Mouse (Mus musculus): Measurements from ENCODE around the gene Taf5. TPM values are rescaled to one million over a fixed set of nuclear protein-coding genes. Genes with fewer than 3 reads are reported as not detected.

Gene Taf5
- total and polyA plus RNA-seq, 2 experiments: 1.5 to 2.3 TPM

- H3K27me3 ChIP-seq (ENCODE audit: control insufficient read depth, insufficient read depth, low read length): no peaks in the 10 kb centered on the region
- TF ChIP-seq POLR2A (IDR thresholded peaks at IDR 0.05; ENCODE audit: extremely low read depth, insufficient read depth, low read length): no peak
- TF ChIP-seq CTCF (IDR thresholded peaks at IDR 0.05; ENCODE audit: low read depth, low read length): no peak
- peaks cover 11% of the 10 kb centered on the region for H3K4me1 ChIP-seq (ENCODE audit: control insufficient read depth, insufficient read depth, low read length)
- no peak overlapping the region for H3K9ac ChIP-seq (ENCODE audit: low read depth, low read length)
- H3K79me2 ChIP-seq (ENCODE audit: control insufficient read depth, insufficient read depth, low read length): peaks cover 4% of the 10 kb centered on the region; the same call in 1 of the 2 replicates
- DNase-seq (ENCODE audit: extremely low read depth, low read depth, low spot score): no peak
- no peak overlapping the region; the same call in 1 of the 2 replicates for H3K4me3 ChIP-seq (ENCODE audit: insufficient read depth, low read depth, low read length)
- H3K27ac ChIP-seq (replicated peaks; ENCODE audit: insufficient read depth, low read depth, low read length): no peak overlapping the region
- H3K36me3 ChIP-seq (ENCODE audit: control insufficient read depth, insufficient read depth, low read length): peaks cover 10% of the 10 kb centered on the region; the same call in 1 of the 2 replicates
- 8% methylated on average over 7 of the region's 7 CpGs for WGBS
Observed at GRCm38 (mm10) chr19:47049840-47050239, 17.7 kb upstream of the Taf5 start.

- under 1% methylated on average over 75 of the region's 75 CpGs for WGBS
- TF ChIP-seq CTCF (IDR thresholded peaks at IDR 0.05; ENCODE audit: low read depth, low read length) (no peak), POLR2A (IDR thresholded peaks at IDR 0.05; ENCODE audit: extremely low read depth, insufficient read depth, low read length) (peak; percentile 50)
- Histone ChIP-seq H3K27ac (replicated peaks; ENCODE audit: insufficient read depth, low read depth, low read length) (peak within 1 kb of the TSS; percentile 74), H3K27me3 (ENCODE audit: control insufficient read depth, insufficient read depth, low read length) (no peaks in the 10 kb centered on the region), H3K4me3 (ENCODE audit: insufficient read depth, low read depth, low read length) (peak within 1 kb of the TSS; percentile 95), H3K4me1 (ENCODE audit: control insufficient read depth, insufficient read depth, low read length) (peaks cover 11% of the 10 kb centered on the region), H3K79me2 (ENCODE audit: control insufficient read depth, insufficient read depth, low read length) (peaks cover 4% of the 10 kb centered on the region; the same call in 1 of the 2 replicates), H3K9ac (ENCODE audit: low read depth, low read length) (peak within 1 kb of the TSS; percentile 92), H3K36me3 (ENCODE audit: control insufficient read depth, insufficient read depth, low read length) (peaks cover 6% of the 10 kb centered on the region; the same call in 1 of the 2 replicates)
- peak; percentile 73 for DNase-seq (ENCODE audit: extremely low read depth, low read depth, low spot score)
Observed at GRCm38 (mm10) chr19:47050271-47051032, 17.1 kb upstream of the Taf5 start, which contains the start of gene Pcgf6. TSS of gene Pcgf6 (minus strand) at chr19:47050906.

GRCm38 (mm10) chr19:47052927-47053326 is 14.6 kb upstream of the Taf5 start:
- Histone ChIP-seq H3K4me3 (ENCODE audit: insufficient read depth, low read depth, low read length) (no peak overlapping the region), H3K9ac (ENCODE audit: low read depth, low read length) (no peak overlapping the region), H3K4me1 (ENCODE audit: control insufficient read depth, insufficient read depth, low read length) (peaks cover 11% of the 10 kb centered on the region), H3K36me3 (ENCODE audit: control insufficient read depth, insufficient read depth, low read length) (no peaks in the 10 kb centered on the region; the same call in 1 of the 2 replicates), H3K79me2 (ENCODE audit: control insufficient read depth, insufficient read depth, low read length) (peaks cover 4% of the 10 kb centered on the region; the same call in 1 of the 2 replicates), H3K27me3 (ENCODE audit: control insufficient read depth, insufficient read depth, low read length) (no peaks in the 10 kb centered on the region), H3K27ac (replicated peaks; ENCODE audit: insufficient read depth, low read depth, low read length) (peak overlapping the region; percentile 77)
- DNase-seq (ENCODE audit: extremely low read depth, low read depth, low spot score): no peak
- no peak for TF ChIP-seq POLR2A (IDR thresholded peaks at IDR 0.05; ENCODE audit: extremely low read depth, insufficient read depth, low read length)
- TF ChIP-seq CTCF (IDR thresholded peaks at IDR 0.05; ENCODE audit: low read depth, low read length): no peak
- WGBS: 48% methylated on average over 4 of the region's 4 CpGs

- Histone ChIP-seq H3K79me2 (ENCODE audit: control insufficient read depth, insufficient read depth, low read length) (peaks cover 4% of the 10 kb centered on the region; the same call in 1 of the 2 replicates), H3K27me3 (ENCODE audit: control insufficient read depth, insufficient read depth, low read length) (no peaks in the 10 kb centered on the region), H3K27ac (replicated peaks; ENCODE audit: insufficient read depth, low read depth, low read length) (peak overlapping the region; percentile 61), H3K4me1 (ENCODE audit: control insufficient read depth, insufficient read depth, low read length) (peaks cover 11% of the 10 kb centered on the region), H3K4me3 (ENCODE audit: insufficient read depth, low read depth, low read length) (no peak overlapping the region), H3K9ac (ENCODE audit: low read depth, low read length) (no peak overlapping the region), H3K36me3 (ENCODE audit: control insufficient read depth, insufficient read depth, low read length) (no peaks in the 10 kb centered on the region; the same call in 1 of the 2 replicates)
- TF ChIP-seq POLR2A (IDR thresholded peaks at IDR 0.05; ENCODE audit: extremely low read depth, insufficient read depth, low read length) (no peak), CTCF (IDR thresholded peaks at IDR 0.05; ENCODE audit: low read depth, low read length) (no peak)
- WGBS: 25% methylated on average over 4 of the region's 4 CpGs
- peak; percentile 98 for DNase-seq (ENCODE audit: extremely low read depth, low read depth, low spot score)
Observed at GRCm38 (mm10) chr19:47053471-47053870, 14.1 kb upstream of the Taf5 start.

- no peak for DNase-seq (ENCODE audit: extremely low read depth, low read depth, low spot score)
- no peak overlapping the region for H3K27ac ChIP-seq (replicated peaks; ENCODE audit: insufficient read depth, low read depth, low read length)
Observed at GRCm38 (mm10) chr19:47057684-47058083, 9.9 kb upstream of the Taf5 start.

More at GRCm38 (mm10) chr19:47057684-47058083, 9.9 kb upstream of the Taf5 start:
- 78% methylated on average over 1 of the region's 1 CpGs for WGBS
- peaks cover 6% of the 10 kb centered on the region; the same call in 1 of the 2 replicates for H3K4me1 ChIP-seq (ENCODE audit: control insufficient read depth, insufficient read depth, low read length)
- no peak for TF ChIP-seq CTCF (IDR thresholded peaks at IDR 0.05; ENCODE audit: low read depth, low read length)
- TF ChIP-seq POLR2A (IDR thresholded peaks at IDR 0.05; ENCODE audit: extremely low read depth, insufficient read depth, low read length): no peak
- H3K36me3 ChIP-seq (ENCODE audit: control insufficient read depth, insufficient read depth, low read length): no peaks in the 10 kb centered on the region
- no peaks in the 10 kb centered on the region for H3K79me2 ChIP-seq (ENCODE audit: control insufficient read depth, insufficient read depth, low read length)
- no peak overlapping the region for H3K4me3 ChIP-seq (ENCODE audit: insufficient read depth, low read depth, low read length)
- no peaks in the 10 kb centered on the region for H3K27me3 ChIP-seq (ENCODE audit: control insufficient read depth, insufficient read depth, low read length)
- H3K9ac ChIP-seq (ENCODE audit: low read depth, low read length): no peak overlapping the region

All from liver, adult 2 months (tissue).